Mouse (Mus musculus) C2C12 (cell line): ENCODE measurements around the gene Cbs.

Experiments used
- CEBPB ChIP-seq: IDR thresholded peaks from one replicate; pipeline ENCODE4 v1.6.1; 2011; ENCODE audit warnings: low read depth, mild to moderate bottlenecking, control low read depth, moderate library complexity
- CTCF ChIP-seq: IDR thresholded peaks from one replicate; pipeline ENCODE4 v1.5.1; 2011; ENCODE audit not compliant: control insufficient read depth, insufficient read depth, insufficient read length
- FOSL1 ChIP-seq: IDR thresholded peaks from one replicate; pipeline ENCODE4 v1.8.0; 2011; ENCODE audit warnings: mild to moderate bottlenecking, low read length; ENCODE audit not compliant: poor library complexity, insufficient read depth, severe bottlenecking
- MAX ChIP-seq: IDR thresholded peaks from one replicate; pipeline ENCODE4 v1.6.1; 2011; ENCODE audit warnings: mild to moderate bottlenecking, control low read depth
- MYOD1 ChIP-seq: IDR thresholded peaks from one replicate; pipeline ENCODE4 v1.6.1; 2011; ENCODE audit warnings: low read depth; ENCODE audit not compliant: control insufficient read depth, insufficient read length
- USF1 ChIP-seq: IDR thresholded peaks from one replicate; pipeline ENCODE4 v1.6.1; 2011; ENCODE audit warnings: low read depth, mild to moderate bottlenecking, control low read depth, moderate library complexity

DNA sequence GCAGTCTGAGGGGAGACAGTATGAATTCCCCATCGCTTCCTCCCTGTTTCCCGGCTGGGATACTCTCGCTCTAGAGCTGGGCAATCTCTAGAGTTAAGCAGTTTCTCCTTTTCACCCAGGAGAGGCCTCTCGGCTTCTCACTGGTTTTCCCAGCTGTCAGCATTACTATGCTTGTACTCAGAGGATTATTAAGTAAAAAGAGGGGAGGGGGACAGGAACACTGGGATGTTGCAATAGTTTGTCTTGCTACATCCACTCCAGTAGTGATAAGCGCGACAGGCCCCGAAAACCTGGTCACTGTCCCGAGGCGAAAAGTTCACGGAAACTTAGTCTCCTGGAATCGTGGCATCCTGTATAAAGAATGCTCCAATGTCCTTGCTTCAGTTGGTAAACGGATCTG lies 35.2 kb upstream of the Cbs start:
- TF ChIP-seq CTCF, result no peak
- no peak for TF ChIP-seq MYOD1
- no peak for TF ChIP-seq CEBPB
- no peak for TF ChIP-seq MAX
- no peak for TF ChIP-seq FOSL1
- no peak for TF ChIP-seq USF1
